Mouse (Mus musculus): ENCODE measurements around the gene Nkx6-2. TPM values are rescaled to one million over a fixed set of nuclear protein-coding genes. Genes with fewer than 3 reads are reported as not detected.

Nkx6-2 gene
- polyA plus RNA-seq, 1 experiment from 2014 or later: 4.2 TPM

Other genes starting within 250 kb of the Nkx6-2 start
- 26.1 and 28.4 TPM in 2 replicates for gene Inpp5a, start 193.7 kb downstream of the Nkx6-2 start, polyA plus RNA-seq (2014; fragmentation: Nextera tagmentation; extraction: Ambion mirVana)
- 0.07 and 0.52 TPM in 2 replicates for gene Cfap46, start 101.0 kb upstream of the Nkx6-2 start, polyA plus RNA-seq (2014; fragmentation: Nextera tagmentation; extraction: Ambion mirVana)